Mouse (Mus musculus) CH12.LX (cell line): ENCODE measurements around the gene Gcnt2.

Experiments
- CTCF ChIP-seq, 2 experiments: IDR thresholded peaks in 1 of 2; conservative IDR thresholded peaks in 1 of 2; 2 replicates each; pipeline ENCODE4 v1.5.1; 2011 to 2012; ENCODE audit warnings: low read depth in 2 of 2, low read length in 2 of 2, improper control_type of control experiment in 1 of 2, inconsistent platforms in 1 of 2, mild to moderate bottlenecking in 1 of 2, moderate library complexity in 1 of 2
- E2F4 ChIP-seq: IDR thresholded peaks from 2 replicates; pipeline ENCODE4 v1.6.1; 2011; ENCODE audit warnings: low read depth, low read length, improper control_type of control experiment; ENCODE audit not compliant: insufficient replicate concordance
- EP300 ChIP-seq: IDR thresholded peaks from 2 replicates; pipeline ENCODE4 v1.6.1; 2011; ENCODE audit warnings: low read length, improper control_type of control experiment
- MAZ ChIP-seq: IDR thresholded peaks from 2 replicates; pipeline ENCODE4 v1.6.1; 2012; ENCODE audit warnings: low read depth, mild to moderate bottlenecking, inconsistent platforms, low read length, improper control_type of control experiment, moderate library complexity
- POLR2A ChIP-seq: IDR thresholded peaks from 2 replicates; pipeline ENCODE4 v1.6.1; 2011; ENCODE audit warnings: low read depth, mild to moderate bottlenecking, improper control_type of control experiment, low read length
- SIN3A ChIP-seq: IDR thresholded peaks from 2 replicates; pipeline ENCODE4 v1.6.1; 2012; ENCODE audit warnings: low read length, improper control_type of control experiment, inconsistent platforms
- TBP ChIP-seq: conservative IDR thresholded peaks from 2 replicates; pipeline ENCODE4 v1.6.1; 2011; ENCODE audit warnings: low read depth, low read length, improper control_type of control experiment
- ZC3H11A ChIP-seq: IDR thresholded peaks from 2 replicates; pipeline ENCODE4 v1.6.1; 2012; ENCODE audit warnings: low read depth, mild to moderate bottlenecking, inconsistent platforms, low read length, improper control_type of control experiment
- ZNF384 ChIP-seq: IDR thresholded peaks from 2 replicates; pipeline ENCODE4 v1.6.1; 2012; ENCODE audit warnings: low read depth, low read length, improper control_type of control experiment, inconsistent platforms

- TF ChIP-seq POLR2A (no peak), EP300 (no peak), MAZ (no peak), ZC3H11A (no peak), TBP (no peak), CTCF (conservative IDR thresholded peaks at IDR 0.05 in 1 of 2, IDR thresholded peaks at IDR 0.05 in 1 of 2; ENCODE audit: low read depth in 2 of 2, low read length in 2 of 2) (no peak), SIN3A (no peak), ZNF384 (no peak), E2F4 (no peak)
Measured at GRCm38 (mm10) chr13:40908044-40908443, 48.5 kb downstream of the Gcnt2 start.
